Mouse (Mus musculus) forebrain, embryonic 10.5 days (tissue): ENCODE data around the gene Ern1. TPM values are rescaled to one million over a fixed set of nuclear protein-coding genes. Genes with fewer than 3 reads are reported as not detected.

Experiments
- DNase-seq: peaks from one replicate; pipeline ENCODE4 v3.0.0-alpha.2; 2017; ENCODE audit warnings: low spot score; ENCODE audit errors: extremely low spot score
- H3K27ac ChIP-seq: fragments of 300-500 bp; sonication (generic); 2 replicates; pipeline ENCODE4 v1.5.1; 2016; ENCODE audit warnings: mild to moderate bottlenecking
- H3K27me3 ChIP-seq: fragments of 300-500 bp; sonication (generic); 2 replicates; pipeline ENCODE4 v1.6.1; 2016; ENCODE audit warnings: mild to moderate bottlenecking; ENCODE audit not compliant: poor library complexity, severe bottlenecking
- H3K36me3 ChIP-seq: fragments of 300-500 bp; sonication (generic); replicated peaks from 2 replicates; pipeline ENCODE4 v1.6.1; 2016; ENCODE audit warnings: mild to moderate bottlenecking, moderate library complexity
- H3K4me1 ChIP-seq: fragments of 300-500 bp; sonication (generic); 2 replicates; pipeline ENCODE4 v1.6.1; 2016
- H3K4me3 ChIP-seq: fragments of 300-500 bp; sonication (generic); 2 replicates; pipeline ENCODE4 v1.5.1; 2016; ENCODE audit warnings: mild to moderate bottlenecking, moderate library complexity
- H3K9me3 ChIP-seq: fragments of 300-500 bp; sonication (generic); 2 replicates; pipeline ENCODE4 v1.6.1; 2016; ENCODE audit warnings: mild to moderate bottlenecking, moderate library complexity
- WGBS: fragments of 180-500 bp; shearing (Covaris S2); methylation state at CpG from one replicate; pipeline ENCODE4 v1.1.7; 2016; 5-methylcytosine and 5-hydroxymethylcytosine counted together
- polyA plus RNA-seq: library from polyadenylated mRNA; unstranded; fragments of >200 nt; fragmentation: Nextera tagmentation; extraction: Ambion mirVana; gene quantifications from 2 replicates; pipeline ENCODE4 v1.2.1, GENCODE M21; 2016

The Ern1 gene
- polyA plus RNA-seq, 1 experiment from 2014 or later: 5.3 TPM

- H3K4me1 ChIP-seq: no peaks in the 10 kb centered on the region
- H3K9me3 ChIP-seq: no peaks in the 10 kb centered on the region
- no peaks in the 10 kb centered on the region for H3K36me3 ChIP-seq
- H3K27me3 ChIP-seq: no peaks in the 10 kb centered on the region
- DNase-seq: no peak
- H3K27ac ChIP-seq: no peak overlapping the region
- H3K4me3 ChIP-seq: no peak overlapping the region
- WGBS: 65% methylated on average over 4 of the region's 4 CpGs
These were observed 49.0 kb downstream of the Ern1 start for GRCm38 (mm10) chr11:106438524-106439177.

DNA sequence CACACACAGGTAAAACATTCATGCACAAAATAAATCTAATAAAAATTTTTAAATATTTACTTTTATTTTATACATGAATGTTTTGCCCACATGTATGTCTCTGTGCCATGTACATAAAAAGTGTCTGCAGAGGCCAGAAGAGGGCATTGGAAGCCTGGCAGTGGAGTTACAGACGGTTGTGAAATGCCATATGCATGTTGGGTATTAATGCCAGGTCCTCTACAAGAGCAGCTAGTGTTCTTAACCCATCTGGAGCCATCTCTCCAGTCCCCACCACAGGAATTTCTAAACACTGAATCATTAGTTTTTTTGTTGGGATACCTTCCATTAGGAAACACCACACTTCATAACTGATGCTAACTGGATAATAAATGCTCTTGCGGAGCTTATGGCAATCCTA lies 50.1 kb downstream of the Ern1 start:
- Histone ChIP-seq H3K27me3 (no peaks in the 10 kb centered on the region), H3K4me1 (no peaks in the 10 kb centered on the region), H3K36me3 (no peaks in the 10 kb centered on the region), H3K27ac (no peak overlapping the region), H3K4me3 (no peak overlapping the region), H3K9me3 (no peaks in the 10 kb centered on the region)
- 94% methylated on average over 2 of the region's 2 CpGs for WGBS
- no peak for DNase-seq

DNA sequence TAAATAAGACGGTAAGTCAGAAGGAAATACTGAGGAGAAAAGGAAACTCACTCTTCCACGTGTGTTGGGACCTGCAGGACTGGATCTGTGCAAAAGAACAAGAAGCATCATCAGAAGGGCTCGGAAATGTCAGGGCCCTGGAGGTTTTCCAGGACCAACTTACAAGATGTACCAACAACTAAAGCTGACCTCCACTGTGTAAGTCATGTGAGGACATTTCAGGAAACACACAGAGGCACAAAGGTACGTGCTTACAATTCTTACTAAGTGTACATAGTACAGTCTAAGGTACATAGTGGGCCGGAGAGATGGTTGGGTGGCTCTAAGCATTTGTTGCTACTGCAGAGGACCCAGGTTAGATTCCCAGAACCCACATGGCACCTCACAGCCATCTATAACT lies 50.6 kb downstream of the Ern1 start:
- H3K4me1 ChIP-seq: no peaks in the 10 kb centered on the region
- no peak overlapping the region for H3K27ac ChIP-seq
- no peaks in the 10 kb centered on the region for H3K9me3 ChIP-seq
- no peaks in the 10 kb centered on the region for H3K27me3 ChIP-seq
- H3K36me3 ChIP-seq: no peaks in the 10 kb centered on the region
- WGBS: 91% methylated on average over 5 of the region's 5 CpGs
- no peak overlapping the region for H3K4me3 ChIP-seq
- DNase-seq: no peak

DNA sequence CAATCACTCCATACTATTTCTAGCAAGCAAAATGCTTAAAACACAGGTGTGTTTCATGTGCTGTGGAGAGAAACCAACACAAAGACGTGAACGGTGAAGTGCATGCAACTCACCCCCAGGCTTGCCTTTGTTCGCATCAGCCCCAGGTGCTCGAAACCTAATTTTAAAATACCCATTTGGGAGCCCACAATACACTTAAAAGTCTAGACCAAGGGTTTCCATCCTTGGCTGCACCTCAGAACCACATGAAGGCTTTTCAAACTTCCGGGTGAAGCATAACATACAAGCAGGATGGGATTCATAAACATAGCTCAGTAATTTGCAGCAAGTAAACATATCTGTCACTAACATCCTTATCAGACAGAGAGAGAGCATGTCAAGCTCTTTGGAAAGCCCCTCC lies 57.3 kb downstream of the Ern1 start:
- no peak for DNase-seq
- Histone ChIP-seq H3K4me3 (no peak overlapping the region), H3K27me3 (no peaks in the 10 kb centered on the region), H3K36me3 (peaks cover 6% of the 10 kb centered on the region; the same call in 1 of the 2 replicates), H3K9me3 (no peaks in the 10 kb centered on the region), H3K27ac (no peak overlapping the region), H3K4me1 (no peaks in the 10 kb centered on the region)
- WGBS: 96% methylated on average over 5 of the region's 5 CpGs

- no peak overlapping the region for H3K27ac ChIP-seq
- 89% methylated on average over 4 of the region's 4 CpGs for WGBS
- no peaks in the 10 kb centered on the region for H3K4me1 ChIP-seq
- H3K27me3 ChIP-seq: no peaks in the 10 kb centered on the region
- no peak overlapping the region for H3K4me3 ChIP-seq
- peaks cover 10% of the 10 kb centered on the region; the same call in 1 of the 2 replicates for H3K36me3 ChIP-seq
- no peaks in the 10 kb centered on the region for H3K9me3 ChIP-seq
- no peak for DNase-seq
These were observed 58.0 kb downstream of the Ern1 start for GRCm38 (mm10) chr11:106429689-106430088.

- 91% methylated on average over 2 of the region's 2 CpGs for WGBS
- Histone ChIP-seq H3K27me3 (no peaks in the 10 kb centered on the region), H3K27ac (no peak overlapping the region), H3K9me3 (no peaks in the 10 kb centered on the region), H3K4me1 (no peaks in the 10 kb centered on the region), H3K4me3 (no peak overlapping the region), H3K36me3 (peaks cover 11% of the 10 kb centered on the region; the same call in 1 of the 2 replicates)
- DNase-seq: no peak
These were observed 59.1 kb downstream of the Ern1 start for GRCm38 (mm10) chr11:106428556-106428955.

- Histone ChIP-seq H3K36me3 (peaks cover 15% of the 10 kb centered on the region; the same call in 1 of the 2 replicates), H3K27me3 (no peaks in the 10 kb centered on the region), H3K4me1 (no peaks in the 10 kb centered on the region), H3K4me3 (no peak overlapping the region), H3K9me3 (no peaks in the 10 kb centered on the region), H3K27ac (no peak overlapping the region)
- 91% methylated on average over 4 of the region's 4 CpGs for WGBS
- DNase-seq: no peak
These were observed 59.5 kb downstream of the Ern1 start for GRCm38 (mm10) chr11:106428106-106428505.

GRCm38 (mm10) chr11:106426447-106426846 lies 61.2 kb downstream of the Ern1 start:
- Histone ChIP-seq H3K9me3 (no peaks in the 10 kb centered on the region), H3K36me3 (peaks cover 20% of the 10 kb centered on the region; the same call in 1 of the 2 replicates), H3K27me3 (no peaks in the 10 kb centered on the region), H3K4me1 (no peaks in the 10 kb centered on the region), H3K27ac (no peak overlapping the region), H3K4me3 (no peak overlapping the region)
- 91% methylated on average over 4 of the region's 4 CpGs for WGBS
- DNase-seq: no peak

DNA sequence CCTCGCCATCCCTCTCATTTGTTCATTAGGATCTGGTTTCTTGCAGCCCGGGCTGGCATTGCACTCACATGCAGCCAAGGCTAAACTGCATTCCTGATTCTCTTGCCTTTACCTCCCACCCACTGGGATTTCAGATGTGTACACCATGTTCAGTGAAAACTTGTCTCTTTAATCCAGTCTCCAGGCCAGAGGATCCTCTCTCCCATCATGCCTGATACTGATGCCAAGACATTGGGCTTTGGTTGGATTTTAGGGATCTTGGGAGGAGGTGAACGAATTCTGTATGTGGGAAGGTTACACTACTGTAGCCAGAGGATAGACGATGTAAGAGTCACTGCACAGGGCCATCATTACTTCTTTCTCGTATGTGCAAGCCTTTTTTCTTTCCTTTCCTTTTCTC lies 62.5 kb downstream of the Ern1 start:
- Histone ChIP-seq H3K4me3 (no peak overlapping the region), H3K27me3 (no peaks in the 10 kb centered on the region), H3K4me1 (no peaks in the 10 kb centered on the region), H3K27ac (no peak overlapping the region), H3K36me3 (peaks cover 21% of the 10 kb centered on the region; the same call in 1 of the 2 replicates), H3K9me3 (no peaks in the 10 kb centered on the region)
- 90% methylated on average over 5 of the region's 5 CpGs for WGBS
- no peak for DNase-seq

GRCm38 (mm10) chr11:106419262-106420102 lies 68.2 kb downstream of the Ern1 start:
- no peak for DNase-seq
- Histone ChIP-seq H3K36me3 (peaks cover 17% of the 10 kb centered on the region; the same call in 1 of the 2 replicates), H3K27me3 (no peaks in the 10 kb centered on the region), H3K27ac (no peak overlapping the region), H3K9me3 (no peaks in the 10 kb centered on the region), H3K4me3 (no peak overlapping the region), H3K4me1 (peaks cover 3% of the 10 kb centered on the region; the same call in 1 of the 2 replicates)
- WGBS: 87% methylated on average over 9 of the region's 9 CpGs

DNA sequence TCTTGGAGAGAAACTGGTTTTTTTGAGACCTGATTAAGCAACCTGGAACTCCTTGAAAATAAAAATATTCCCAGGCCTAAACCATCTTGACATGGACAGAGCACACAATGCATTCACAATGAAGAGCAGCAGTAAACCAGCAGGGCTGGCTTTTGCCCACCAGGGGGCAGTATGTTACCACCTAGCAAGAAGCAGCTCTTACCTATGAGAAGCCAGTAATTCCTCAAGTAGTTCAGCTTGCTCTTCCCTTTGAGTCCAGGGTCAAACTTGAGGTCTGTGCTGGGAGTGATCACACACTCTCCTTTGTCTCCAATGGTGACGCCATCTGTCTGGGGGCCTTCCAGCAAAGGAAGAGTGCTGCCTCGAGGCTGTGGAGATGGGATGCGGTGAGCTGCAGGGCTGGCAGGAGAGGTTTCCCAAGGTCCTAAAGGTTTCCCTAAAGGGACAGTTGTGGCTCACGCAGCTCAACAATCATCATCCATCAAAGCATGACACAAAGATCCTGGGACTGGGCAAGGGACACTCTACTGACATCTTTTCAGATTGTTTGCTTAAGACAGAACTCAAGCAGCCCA lies 68.9 kb downstream of the Ern1 start:
- 50% methylated on average over 4 of the region's 4 CpGs for WGBS

GRCm38 (mm10) chr11:106417860-106418259 lies 69.8 kb downstream of the Ern1 start:
- Histone ChIP-seq H3K27ac (no peak overlapping the region), H3K4me3 (no peak overlapping the region), H3K4me1 (peaks cover 3% of the 10 kb centered on the region; the same call in 1 of the 2 replicates), H3K36me3 (peaks cover 22% of the 10 kb centered on the region; the same call in 1 of the 2 replicates), H3K9me3 (no peaks in the 10 kb centered on the region), H3K27me3 (no peaks in the 10 kb centered on the region)
- 88% methylated on average over 2 of the region's 2 CpGs for WGBS
- no peak for DNase-seq

More for the DNA sequence above, 68.9 kb downstream of the Ern1 start:
- Histone ChIP-seq H3K36me3 (peaks cover 21% of the 10 kb centered on the region; the same call in 1 of the 2 replicates), H3K9me3 (no peaks in the 10 kb centered on the region), H3K4me1 (peaks cover 3% of the 10 kb centered on the region; the same call in 1 of the 2 replicates), H3K27me3 (no peaks in the 10 kb centered on the region), H3K4me3 (no peak overlapping the region), H3K27ac (0 out of 2 replicates have a peak overlapping the region, but pooled peaks have one; percentile 20)
- DNase-seq: peak; percentile 86
